Mouse (Mus musculus) Muller cell, postnatal 12 days (primary cell): ENCODE results near the gene Ccl7.

Experiments used
- DNase-seq: peaks from one replicate; pipeline ENCODE4 v3.0.0-alpha.2; 2015; ENCODE audit errors: inconsistent ontology term

Ccl7 gene

GRCm38 (mm10) chr11:82045471-82045870 is at the start of gene Ccl7:
TSS of gene Ccl7 (plus strand) at chr11:82045712.
- DNase-seq, result peak; percentile 77

DNA sequence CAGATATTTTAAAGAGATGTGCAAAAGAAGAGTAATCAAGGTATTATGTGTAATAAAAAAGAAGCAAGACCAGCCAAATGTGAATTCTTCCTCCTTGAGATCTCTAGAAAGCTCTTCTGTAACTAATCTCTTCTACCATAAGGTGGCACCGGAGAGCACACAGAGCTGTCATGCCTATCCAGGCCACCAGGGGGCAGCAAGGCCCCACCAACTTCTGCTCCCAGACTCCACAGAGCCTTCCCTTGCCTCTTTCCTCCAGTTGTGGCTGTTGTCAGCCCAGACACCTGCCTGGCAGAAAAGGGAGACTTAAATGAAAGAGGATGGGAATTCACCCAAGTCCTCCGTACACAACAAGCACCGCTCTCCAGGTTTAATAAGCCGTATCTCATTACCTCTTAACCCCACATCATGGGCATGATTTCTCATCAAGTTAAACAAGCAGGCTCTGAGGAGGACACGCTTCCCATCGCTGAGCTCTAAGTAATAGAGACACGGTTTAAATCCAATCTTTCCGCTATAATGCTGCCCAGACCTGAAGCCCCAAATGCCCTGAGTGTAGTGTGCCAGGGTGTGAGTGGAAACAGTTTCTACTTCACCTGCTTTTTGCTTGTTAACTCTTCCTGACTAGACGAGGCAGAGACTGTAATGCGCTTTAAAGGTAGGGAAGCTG is 49.2 kb upstream of the Ccl7 start:
- peak; percentile 76 for DNase-seq

- DNase-seq, result no peak
These were observed 48.4 kb upstream of the Ccl7 start for GRCm38 (mm10) chr11:81997085-81997484.

DNA sequence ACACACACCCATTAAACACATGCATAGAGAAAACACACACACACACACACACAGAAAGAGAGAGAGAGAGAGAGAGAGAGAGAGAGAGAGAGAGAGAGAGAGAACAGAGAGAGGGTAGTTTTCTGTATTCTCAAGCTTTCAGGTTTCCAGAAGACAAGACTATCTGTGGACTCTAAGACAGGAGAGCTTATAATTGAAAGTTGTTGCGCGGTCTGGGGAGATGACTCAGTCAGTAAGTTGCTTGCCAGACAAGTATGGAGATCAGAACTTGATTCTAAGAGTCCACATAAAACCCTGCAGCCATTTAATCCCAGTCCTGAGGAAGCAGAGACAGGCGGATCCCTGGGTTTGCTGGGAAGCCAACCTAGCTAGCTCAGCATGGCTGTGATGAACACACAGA is 46.9 kb upstream of the Ccl7 start:
- DNase-seq, result no peak

DNA sequence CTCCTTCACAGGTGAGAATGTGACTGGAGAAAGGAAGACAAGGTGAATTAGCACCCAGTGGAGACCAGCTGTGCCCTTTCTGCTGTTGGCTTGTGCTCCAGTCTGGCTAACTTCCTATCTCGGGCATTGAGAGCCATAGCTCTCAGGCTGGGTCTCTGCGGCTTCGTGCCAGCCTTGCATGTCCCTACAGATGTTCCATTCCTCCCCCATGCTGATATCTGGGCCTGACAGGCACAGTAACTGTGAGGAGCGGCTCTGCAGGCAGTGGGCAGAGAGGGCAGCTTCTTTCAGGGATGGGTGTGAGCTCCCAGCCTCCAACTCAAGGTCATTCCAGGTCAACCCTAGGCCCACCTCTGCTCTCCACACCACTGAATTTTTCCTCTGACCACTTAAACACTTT is 46.0 kb upstream of the Ccl7 start:
- no peak for DNase-seq

DNA sequence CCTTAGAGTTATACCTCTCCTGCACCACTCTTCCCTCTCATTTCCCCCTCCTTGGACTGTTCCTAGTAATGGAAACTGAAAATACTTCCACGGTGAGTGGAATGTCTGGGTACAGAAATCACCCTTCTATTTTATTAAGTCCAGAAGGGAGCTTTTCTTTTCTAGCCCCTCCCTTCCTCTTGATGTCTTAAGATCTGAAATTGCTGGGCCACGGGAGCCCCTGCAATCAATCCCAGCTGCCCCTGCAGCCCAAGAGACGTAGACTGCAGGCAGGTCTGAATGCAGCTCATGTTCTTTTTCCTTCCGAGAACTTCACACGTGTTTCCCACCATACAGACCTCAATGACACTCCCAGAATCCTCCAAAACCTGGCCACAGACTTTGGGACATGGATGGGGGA is 44.9 kb upstream of the Ccl7 start:
- no peak for DNase-seq

DNA sequence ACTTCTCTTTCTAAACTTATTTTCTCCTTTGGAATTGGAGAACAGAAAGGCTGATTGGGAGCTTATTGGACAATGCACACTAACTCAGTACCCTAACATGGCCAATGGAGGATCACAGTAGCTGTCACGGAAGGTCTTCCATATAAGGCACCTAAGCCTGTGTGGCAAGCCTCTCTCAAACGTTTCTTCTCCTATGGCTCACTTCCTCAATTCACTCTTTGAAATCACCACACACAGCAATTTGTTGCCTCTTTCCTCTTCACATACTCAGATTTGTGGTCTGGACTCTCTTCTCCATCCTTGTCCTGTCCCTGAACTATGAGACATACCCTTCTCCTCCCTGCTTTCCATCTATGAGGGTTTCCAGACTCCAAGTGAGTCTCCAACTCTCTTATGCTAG is 40.7 kb upstream of the Ccl7 start:
- DNase-seq, result no peak

DNA sequence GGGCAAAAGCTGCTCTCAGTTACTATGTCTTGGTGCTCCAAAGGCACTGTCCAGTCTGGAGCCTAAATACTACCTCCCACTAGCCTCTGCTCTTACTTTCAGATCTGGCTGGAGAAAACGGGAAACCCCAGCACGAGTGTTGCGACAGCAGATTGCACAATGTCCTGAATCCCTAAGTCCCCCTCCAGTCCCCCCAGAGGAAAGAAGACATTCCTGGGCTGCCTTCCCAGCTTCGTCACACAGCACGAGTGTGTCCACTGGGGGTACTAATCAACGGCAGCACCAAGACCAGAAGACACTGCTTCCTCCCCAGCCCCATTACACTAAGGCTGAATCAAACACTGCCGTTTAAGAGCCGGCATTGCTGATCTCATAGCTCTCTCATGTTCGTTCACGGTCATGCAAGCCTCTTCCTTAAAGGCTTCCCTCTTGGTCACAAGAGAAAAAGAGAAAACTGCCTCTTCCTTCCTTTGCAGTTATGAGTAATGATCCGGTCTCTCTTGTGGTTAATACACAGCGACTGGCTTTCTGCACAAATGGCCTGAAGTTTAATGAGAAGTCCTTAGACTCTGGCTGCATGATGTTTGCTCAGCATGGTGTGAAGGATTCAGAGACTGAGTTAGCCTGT is 38.6 kb upstream of the Ccl7 start:
- DNase-seq, result peak; percentile 73

- DNase-seq, result no peak
These were observed 35.4 kb upstream of the Ccl7 start for GRCm38 (mm10) chr11:82010115-82010514.

DNA sequence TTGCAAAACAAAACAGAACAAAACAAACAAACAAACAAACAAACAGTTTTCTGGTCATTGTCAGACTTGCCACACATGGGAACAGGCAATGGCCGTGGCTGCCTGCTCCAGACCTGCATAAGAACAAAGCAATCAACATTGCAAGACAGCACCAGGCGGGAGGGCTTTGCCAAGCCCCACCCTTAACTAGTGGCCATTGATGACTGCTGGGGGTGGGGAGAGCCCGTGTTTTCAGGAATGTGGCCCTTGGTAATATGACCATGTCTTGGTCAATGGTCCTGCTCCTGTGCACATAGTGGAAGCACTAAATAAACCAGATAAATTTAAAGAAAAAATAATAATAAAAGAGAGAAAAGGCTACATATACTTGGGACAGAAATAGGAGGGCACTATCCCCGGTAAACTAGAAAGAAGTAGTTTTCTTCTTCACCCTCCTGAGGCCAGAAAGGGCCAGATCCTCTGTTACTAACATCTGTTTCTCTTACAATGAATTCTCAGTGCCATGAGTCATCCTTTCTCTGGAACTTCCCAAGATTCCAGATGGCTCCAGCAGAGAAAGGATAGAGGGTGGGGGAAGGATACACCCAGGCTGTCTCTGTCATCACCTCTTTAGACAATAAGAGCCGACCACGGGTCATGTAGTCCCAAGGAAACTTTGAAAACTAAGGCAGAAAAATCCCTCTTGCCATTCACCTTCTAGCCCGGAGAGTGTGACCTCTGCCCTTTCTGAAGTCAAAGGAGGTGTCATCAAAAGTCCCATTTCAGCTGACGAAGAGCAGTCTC is 33.9 kb upstream of the Ccl7 start:
- peak; percentile 61 for DNase-seq

DNA sequence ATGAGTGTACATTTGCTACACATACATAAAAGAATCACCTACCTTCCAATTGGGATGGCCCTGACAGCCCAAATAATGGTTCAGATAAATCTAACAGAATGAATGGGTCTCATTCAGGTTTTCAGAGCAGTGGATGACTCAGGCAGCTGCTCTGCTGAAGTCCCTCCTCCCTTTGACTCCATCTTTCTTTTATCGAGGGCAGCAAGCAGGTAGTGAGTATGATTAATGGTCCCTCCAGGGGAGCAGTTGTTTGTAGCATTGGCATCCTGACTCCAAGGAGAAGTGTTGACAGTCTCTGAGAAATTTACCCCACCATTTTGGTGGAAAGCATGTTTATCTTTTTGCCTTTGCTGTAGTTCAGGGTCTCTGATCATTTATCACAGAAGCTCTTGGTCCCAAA is 31.8 kb upstream of the Ccl7 start:
- no peak for DNase-seq

DNA sequence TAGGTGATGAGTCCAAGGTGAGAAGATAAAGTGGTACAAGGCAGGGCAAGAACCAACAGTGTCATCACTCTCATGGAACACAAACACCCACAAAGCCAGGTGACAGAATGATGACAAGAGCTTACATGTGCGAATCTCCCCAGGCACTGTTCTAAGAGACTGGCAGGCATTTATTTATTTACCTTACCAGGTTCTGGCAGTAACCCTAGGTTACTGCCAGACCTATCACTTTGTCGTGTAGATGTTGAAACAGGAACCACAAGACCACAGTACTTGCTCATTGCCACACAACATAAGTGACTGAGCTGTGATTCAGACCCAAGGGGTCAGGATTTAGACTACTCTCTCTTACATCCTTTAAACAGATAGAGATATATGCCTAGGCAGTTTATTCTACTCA is 30.4 kb upstream of the Ccl7 start:
- no peak for DNase-seq

DNA sequence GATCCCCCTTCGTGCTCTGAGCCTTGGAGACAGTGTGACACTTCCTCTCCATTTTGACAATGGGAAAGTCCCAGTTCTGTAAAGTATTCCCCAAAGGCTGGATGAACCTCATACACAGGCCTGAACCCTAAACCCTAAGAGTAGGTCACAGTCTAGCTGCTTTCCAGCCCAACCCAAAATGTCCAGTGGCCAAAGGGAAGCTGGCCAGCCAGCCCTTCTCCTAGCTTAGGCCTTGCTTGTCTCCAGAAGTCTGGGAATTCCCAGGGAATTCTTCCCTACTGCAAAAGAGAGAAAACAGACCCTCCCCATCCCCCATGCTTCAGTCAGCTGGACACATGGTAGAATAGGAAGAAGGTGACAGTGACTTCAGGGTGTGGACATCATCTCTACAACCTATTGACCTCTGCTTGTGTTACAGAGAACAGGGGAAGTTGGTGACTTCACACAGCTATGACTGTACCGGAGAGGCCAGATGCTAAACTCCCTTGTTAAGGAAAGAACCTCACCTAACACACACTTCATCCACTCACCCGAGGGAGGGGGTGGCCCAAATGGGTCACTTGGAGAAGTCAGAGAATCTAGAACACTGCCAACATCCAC is 29.2 kb upstream of the Ccl7 start:
- DNase-seq, result no peak

DNA sequence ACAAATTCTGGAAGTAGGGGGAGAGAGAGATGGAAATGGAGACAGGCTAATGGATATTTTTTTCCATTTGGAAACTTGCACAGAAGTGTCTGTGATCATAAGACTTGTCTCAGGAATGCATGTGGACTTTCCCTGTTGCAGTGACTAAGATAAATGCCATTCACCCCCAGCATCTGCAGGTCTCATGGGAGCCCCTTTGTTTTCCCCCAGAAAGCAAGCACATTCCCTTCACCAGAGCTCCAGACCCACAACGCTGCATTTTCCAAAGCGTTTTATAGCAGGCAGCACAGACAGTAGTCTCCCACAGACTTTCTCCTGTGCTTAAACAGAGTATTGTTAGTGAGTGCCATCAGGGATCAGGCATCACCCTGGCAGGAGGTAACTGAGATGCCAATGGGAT is 26.1 kb upstream of the Ccl7 start:
- DNase-seq, result no peak

DNA sequence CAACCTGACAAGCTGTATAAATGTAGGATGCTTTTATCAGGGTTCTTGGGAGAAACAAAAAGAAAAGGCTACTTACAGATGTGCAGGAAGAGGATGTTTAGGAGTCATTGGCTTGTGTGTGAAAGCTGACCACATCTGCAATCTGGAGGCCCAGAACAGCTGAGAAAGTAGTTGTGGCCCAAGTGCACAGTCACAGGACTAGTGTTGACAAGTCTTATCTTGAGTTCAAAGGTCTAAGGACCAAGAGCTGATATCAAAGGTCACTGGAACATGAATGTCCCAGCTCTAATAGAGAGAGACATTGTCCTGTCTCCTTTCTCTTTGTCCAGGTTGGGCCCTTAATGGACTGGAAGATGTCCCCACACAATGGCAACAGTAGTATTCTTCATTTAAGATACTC is 25.7 kb upstream of the Ccl7 start:
- DNase-seq, result no peak

DNA sequence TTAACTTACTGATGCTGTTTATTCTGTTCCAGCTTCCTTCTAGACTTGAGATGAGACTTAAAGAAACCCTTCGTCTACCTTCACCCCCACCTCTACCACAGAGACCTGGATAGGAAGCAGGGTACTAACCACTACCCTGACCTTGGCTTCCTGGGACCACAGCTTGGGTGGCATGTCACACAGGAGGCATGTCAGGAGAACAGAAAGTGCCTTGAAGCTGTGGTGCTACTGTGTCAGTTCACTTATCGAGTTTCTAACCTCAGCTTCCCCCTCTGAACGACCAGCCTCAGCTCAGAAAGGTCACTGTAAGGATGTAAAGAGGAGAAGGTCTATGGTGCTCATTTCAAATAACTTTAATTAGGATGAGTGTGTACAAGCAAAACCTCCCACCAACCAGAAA is 24.1 kb upstream of the Ccl7 start:
- no peak for DNase-seq

DNA sequence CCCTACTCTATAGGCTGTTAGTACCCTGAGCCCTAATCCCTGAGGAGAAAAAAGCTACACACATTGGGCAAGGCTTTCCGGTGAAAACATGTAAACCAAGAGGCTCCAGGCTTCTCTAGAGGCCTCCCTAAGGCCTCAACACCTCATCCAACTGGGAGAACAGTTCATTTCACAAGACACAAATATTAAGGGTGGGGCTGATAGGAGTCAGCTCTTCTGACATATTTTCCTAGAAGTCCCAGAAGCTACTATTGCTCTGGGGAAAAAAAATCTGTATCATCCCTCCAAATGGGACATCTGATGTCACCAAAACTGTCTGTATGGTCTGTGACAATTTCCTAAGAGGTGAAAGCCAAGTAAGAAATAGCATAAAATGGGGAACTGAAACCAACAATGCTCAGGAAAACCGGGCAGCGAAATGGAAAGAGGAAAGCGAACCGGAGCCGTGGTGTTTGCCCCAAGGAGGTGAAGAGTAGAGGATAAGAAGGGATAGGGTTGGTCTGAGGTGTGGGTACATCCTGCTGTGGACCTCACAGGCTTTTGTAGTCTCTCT is 22.9 kb upstream of the Ccl7 start:
- no peak for DNase-seq

- DNase-seq, result no peak
These were observed 21.7 kb upstream of the Ccl7 start for GRCm38 (mm10) chr11:82023769-82024168.

- DNase-seq, result no peak
These were observed 15.3 kb upstream of the Ccl7 start for GRCm38 (mm10) chr11:82030171-82030570.

GRCm38 (mm10) chr11:82032136-82032535 is 13.4 kb upstream of the Ccl7 start:
- DNase-seq, result peak; percentile 39

DNA sequence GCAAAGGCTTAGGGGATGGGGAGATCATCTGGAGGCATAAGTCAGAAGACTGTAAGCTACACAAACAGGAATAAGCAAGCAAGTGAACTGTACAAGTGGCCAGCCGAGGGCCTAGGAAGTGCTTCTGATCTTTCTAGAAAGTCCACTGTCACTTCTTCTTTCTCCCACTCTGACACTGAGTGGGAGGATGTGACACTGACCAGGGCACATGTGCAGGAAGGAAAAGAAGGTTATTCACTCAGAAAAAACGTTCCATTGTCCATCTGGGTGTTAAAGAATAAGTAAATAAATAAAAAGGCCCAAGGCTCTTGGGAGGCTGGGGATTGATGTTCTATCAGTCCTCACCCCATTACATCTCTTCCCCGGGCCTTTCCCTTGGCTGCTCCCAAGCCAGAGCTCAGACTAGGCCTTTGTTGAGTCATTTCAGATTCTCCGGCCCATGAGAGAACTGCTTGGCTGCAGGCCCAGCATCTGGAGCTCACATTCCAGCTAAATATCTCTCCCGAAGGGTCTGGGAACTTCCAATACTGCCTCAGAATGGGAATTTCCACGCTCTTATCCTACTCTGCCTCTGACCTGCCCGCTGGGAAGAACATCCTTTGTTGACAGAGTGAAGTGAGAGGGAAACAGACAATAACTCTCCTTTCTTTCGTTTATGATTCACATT is 12.7 kb upstream of the Ccl7 start:
- peak; percentile 84 for DNase-seq

- DNase-seq, result peak; percentile 30
These were observed 11.1 kb upstream of the Ccl7 start for GRCm38 (mm10) chr11:82034446-82034845.
